Mouse (Mus musculus) thymus, postnatal 14 days (tissue): ENCODE measurements at regions not wholly inside any gene's neighbourhood (a gene's known extent, or its start where the extent isn't known, plus 50 kb on each side); places are given as distances from the start of the nearest gene placed in this dataset.
"Not testable (repeated sequence)": the region's sequence is repeated elsewhere in the genome, so short reads cannot be mapped to it uniquely, and the experiment has no call there.

ENCODE experiments used
- DNase-seq: peaks from one replicate; pipeline ENCODE4 v3.0.0; 2021

GRCm38 (mm10) chr4:153152923-153153322 lies 329.7 kb downstream of the Ajap1 start:
- not testable (repeated sequence) for DNase-seq

DNA sequence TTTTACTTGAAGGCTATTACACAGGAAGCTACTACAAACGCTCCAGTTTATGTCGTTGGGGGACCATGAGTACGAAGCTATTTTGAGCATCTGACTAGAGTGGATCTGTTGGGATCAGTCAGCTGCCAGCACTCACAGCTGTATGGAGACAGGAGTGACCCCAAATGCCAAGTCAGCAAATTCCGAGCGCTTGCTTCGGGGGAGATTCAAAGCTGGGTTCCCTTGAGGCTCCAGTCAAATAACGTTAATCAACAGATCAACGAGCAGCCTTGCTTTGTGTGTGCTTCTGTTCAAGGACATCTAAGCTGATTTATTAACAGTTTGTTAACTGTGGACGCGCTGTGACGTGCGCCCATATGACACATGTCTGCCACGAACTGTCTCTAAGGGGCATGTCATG lies 349.5 kb downstream of the Ajap1 start:
- no peak for DNase-seq

GRCm38 (mm10) chr4:153129345-153129744 lies 353.3 kb downstream of the Ajap1 start:
- DNase-seq, result no peak

DNA sequence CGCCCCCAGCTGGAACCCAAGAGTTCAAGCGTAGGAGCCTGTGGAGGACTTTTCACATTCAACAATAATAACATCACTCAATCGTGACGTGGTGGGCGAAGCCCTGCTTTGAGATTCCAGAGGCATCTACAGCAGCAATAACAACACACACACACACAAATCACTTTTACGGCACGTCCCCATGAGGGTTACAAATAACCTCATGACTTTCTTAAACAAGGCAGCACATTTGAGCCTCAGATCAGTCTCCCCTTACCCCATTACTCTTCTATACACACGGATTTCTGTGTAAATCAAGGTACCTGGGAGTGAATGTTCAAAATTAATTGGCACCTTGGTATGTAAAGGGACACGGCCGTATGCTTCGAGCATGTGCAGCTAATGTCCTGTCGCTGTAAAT lies 354.4 kb downstream of the Ajap1 start:
- DNase-seq, result no peak

- DNase-seq, result no peak
These were observed 362.1 kb downstream of the Ajap1 start for GRCm38 (mm10) chr4:153120480-153120879.

- DNase-seq, result no peak
These were observed 362.9 kb downstream of the Ajap1 start for GRCm38 (mm10) chr4:153119647-153120102.

GRCm38 (mm10) chr4:153118824-153119646 lies 363.6 kb downstream of the Ajap1 start:
- DNase-seq, result no peak

DNA sequence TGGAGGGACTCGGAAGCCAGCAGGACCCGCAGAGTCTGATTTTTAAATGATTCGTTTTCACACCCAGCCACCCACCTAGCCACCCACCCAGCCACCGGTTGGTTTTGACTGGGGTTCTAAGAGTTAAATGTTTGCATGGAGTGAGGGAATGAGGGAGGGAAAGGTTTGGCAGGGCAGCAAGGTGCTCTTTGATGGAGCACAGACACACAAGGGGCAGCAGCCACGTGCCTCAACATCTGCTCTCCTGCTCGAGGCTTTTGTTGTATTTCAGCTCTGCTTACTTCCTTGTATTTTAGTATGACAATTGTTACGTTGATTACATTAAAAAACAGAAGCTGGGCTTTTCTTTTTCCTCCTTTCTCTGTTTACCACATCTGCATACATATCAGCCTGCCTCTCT lies 367.6 kb downstream of the Ajap1 start:
- DNase-seq, result no peak

DNA sequence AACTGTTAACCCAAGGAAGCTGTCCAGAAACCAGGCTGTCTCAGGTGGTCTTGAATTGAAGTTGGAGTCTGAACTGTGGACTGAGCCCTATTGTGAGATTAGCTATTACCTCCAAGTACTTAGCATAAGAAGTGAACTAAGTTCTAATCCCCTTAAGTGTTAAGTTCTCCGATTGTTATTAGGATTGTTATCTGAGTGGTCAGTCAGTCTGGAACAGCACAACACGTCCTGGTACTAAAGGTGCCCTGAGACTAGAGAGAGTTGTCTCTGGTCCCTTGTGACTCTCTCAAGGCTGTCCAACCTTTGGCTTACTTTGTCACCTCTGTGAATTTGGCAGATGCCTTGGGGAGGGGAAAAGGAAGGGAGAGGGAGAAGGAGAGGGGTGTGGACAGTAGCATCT lies 369.0 kb downstream of the Ajap1 start:
- DNase-seq, result no peak

DNA sequence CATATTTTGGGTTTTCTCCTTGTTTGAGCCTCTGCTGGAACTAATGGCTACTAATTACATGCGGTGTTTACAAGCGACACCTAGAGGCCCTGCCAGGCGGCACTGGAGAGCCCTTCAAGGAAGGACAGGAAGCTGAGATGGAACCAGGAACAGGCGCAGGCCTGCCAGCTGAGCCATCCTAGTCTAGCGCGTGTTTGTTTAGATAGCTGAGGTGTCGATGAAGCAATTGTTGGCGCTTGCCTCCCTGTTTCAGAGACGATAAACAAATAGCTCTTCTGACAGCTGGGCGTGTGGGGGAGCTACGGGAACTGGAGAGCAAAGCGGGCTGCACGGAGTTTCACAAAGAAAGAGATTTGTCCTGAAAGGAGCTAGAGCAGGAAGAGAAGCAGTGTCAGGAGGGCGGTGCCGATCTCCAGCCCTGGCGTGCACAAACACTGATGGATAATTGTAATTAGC lies 372.3 kb downstream of the Ajap1 start:
- no peak for DNase-seq

DNA sequence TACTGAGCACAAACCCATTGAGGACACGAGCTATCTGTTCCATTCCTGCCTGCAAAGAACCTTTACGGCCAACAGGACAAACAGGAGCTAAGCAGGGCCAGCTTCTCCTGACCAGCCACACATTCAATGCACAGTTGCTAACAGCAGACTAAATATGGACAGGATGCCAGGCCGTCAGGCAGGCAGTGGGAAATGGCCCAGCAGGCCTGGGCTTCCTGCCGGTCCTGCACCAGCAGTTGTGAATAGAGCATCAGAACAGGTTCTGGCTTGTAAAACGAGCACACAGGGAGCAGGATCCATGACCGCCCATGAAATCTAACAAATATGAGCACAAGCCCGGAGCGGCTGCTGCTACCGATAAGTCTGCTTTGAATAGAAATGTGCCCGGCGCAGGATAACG lies 384.0 kb downstream of the Ajap1 start:
- no peak for DNase-seq

DNA sequence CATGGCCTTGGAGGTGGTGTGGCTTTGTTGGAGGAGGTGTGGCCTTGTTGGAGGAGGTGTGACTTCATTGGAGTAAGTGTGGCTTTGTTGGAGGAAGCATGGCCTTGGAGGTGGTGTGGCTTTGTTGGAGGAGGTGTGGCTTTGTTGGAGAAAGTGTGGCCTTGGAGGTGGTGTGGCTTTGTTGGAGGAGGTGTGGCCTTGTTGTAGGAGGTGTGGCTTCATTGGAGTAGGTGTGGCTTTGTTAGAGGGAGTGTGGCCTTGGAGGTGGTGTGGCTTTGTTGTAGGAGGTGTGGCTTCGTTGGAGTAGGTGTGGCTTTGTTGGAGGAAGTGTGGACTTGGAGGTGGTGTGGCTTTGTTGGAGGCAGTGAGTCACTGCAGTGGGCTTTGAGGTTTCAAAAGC lies 385.0 kb downstream of the Ajap1 start:
- no peak for DNase-seq

DNA sequence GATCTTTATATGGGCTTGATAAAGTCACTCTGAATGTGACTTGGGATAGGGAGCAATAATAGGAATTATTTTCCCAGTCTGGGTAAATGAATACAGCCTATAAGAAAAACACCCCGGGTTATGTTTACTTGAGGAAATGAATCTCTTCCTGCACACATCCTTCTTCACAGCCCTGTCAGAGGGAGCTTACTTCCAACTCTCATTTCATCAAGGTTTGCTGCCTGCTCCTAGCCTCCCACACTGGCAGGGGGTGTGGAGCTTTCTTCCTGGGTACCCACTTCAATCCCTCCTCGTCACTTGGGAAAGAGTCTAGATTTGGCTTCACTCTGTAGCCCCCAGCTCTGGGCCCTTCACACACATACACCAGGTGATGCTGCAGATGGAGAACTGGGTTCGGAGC lies 389.5 kb downstream of the Ajap1 start:
- no peak for DNase-seq

DNA sequence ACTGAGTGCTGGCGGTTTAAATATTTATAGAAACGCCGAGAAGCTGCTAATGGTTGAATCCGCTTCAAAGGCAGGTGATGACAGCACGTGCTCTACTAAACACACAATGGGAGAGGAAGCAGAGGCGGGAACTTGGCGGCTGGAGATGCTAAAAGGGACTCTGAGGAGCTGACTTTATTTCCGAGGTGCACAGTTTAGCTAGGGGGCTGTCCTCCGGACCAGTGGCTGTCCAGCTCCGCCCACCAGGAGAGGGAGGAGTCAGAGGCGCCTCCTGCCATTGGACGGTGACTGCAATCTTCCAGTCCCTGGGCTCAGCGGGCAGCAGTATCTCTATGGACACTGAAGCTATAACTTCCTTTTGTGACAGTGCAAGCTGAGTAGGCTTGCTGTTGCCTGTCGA lies 400.4 kb downstream of the Ajap1 start:
- DNase-seq, result no peak

- DNase-seq, result no peak
These were observed 408.0 kb downstream of the Ajap1 start for GRCm38 (mm10) chr4:153074590-153074989.

- no peak for DNase-seq
These were observed 412.3 kb downstream of the Ajap1 start for GRCm38 (mm10) chr4:153070190-153070745.

- no peak for DNase-seq
These were observed 414.1 kb downstream of the Ajap1 start for GRCm38 (mm10) chr4:153068484-153069033.

- DNase-seq, result no peak
These were observed 418.5 kb downstream of the Ajap1 start for GRCm38 (mm10) chr4:153064021-153064605.

GRCm38 (mm10) chr4:153063402-153063801 lies 419.2 kb downstream of the Ajap1 start:
- DNase-seq, result no peak

DNA sequence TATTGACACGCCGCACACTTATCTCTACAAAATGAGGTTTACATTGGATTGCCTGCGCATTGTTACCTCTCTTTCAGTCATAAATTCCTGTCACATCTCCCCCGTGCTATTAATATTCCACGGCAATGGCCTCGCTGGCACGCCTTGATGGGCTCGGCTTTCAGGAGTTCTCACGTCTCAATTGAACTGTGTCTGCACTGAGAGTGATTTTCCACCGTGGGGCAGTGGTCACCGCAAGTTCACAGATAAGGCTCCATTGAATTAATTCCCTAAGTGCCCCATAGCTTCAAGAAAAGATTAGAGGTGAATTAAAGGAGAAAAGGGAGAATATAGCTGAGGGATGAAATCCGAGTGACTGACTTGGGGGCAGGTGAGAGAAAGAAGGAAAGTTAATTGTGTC lies 424.5 kb downstream of the Ajap1 start:
- DNase-seq, result no peak

- no peak for DNase-seq
These were observed 458.9 kb downstream of the Ajap1 start for GRCm38 (mm10) chr4:153023711-153024110.

DNA sequence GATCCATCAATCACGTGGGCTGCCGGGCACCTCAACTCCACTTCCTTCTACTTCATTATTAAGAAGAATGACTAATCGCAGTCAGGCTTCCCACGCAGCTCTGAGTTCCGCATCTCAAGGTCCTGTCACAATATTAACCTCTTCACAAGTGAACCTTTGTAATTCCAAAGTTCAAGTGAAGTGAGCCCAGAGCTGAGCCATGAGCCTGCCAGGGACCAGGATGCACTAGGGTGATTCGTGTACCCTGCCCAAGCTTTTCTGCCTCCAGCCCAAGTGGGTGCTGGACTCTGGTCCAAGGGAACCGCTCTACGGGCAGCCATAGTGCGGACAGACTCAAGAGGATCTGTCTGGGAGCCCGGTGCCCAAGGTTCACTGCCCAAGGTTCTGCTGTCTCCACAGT lies 463.4 kb downstream of the Ajap1 start:
- DNase-seq, result no peak

DNA sequence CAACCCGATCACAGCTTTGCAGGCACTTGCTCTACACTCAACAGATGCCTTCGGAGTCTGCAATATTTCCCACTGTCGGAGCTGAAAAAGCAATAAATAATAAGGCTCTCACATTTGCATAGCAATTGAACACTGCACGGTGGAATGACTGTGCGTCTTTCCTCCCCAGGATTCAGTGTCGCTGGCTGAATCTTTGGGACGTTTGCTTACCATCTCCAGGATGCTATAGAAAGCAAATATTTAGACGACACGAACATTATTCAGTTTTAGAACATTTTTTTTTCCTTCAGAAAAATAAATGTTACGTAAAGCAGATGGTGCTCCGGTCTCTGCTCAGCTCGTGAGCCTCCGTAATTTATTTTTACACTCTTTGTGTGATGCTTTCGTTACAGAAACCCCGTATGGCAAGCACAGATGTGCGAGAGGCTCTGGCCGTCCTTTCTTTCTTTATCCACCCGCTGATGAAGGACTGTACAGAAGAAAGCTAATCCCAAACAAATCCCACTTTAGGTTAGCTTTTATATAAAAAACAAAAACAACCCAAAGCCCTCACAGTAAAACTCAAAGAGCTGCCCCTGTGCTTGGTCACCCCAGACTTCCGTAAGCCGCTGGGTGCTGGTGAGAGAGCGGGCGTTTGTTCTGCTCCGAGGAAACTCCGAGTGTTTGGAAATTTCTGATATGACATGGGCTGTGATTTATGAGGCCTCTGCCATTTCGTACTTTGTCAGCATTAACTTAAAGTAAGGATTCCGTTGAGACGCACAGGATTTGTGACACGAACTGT lies 464.3 kb downstream of the Ajap1 start:
- no peak for DNase-seq
